Mouse (Mus musculus) liver, embryonic 16.5 days (tissue): Measurements from ENCODE around the gene Krt35. TPM values are rescaled to one million over a fixed set of nuclear protein-coding genes. Genes with fewer than 3 reads are reported as not detected.

Source experiments
- ATAC-seq: fragments of 200-750 bp; cut with Nextera tagmentation; 2 replicates; pipeline ENCODE4 v1.8.0; 2017; ENCODE audit warnings: low read depth, mild to moderate bottlenecking, moderate number of reproducible peaks, moderate library complexity
- H3K27ac ChIP-seq: fragments of 300-500 bp; sonication (generic); 2 replicates; pipeline ENCODE4 v1.5.1; 2014; ENCODE audit warnings: mild to moderate bottlenecking, low read length
- H3K27me3 ChIP-seq: fragments of 300-500 bp; sonication (generic); 2 replicates; pipeline ENCODE4 v1.6.1; 2014; ENCODE audit warnings: low read depth, low read length, mixed read lengths; ENCODE audit not compliant: control insufficient read depth, insufficient read depth
- H3K36me3 ChIP-seq: fragments of 300-500 bp; sonication (generic); 2 replicates; pipeline ENCODE4 v1.6.1; 2014; ENCODE audit warnings: mild to moderate bottlenecking; ENCODE audit not compliant: control insufficient read depth, insufficient read depth
- H3K4me1 ChIP-seq: fragments of 300-500 bp; sonication (generic); 2 replicates; pipeline ENCODE4 v1.6.1; 2014; ENCODE audit warnings: low read depth, low read length, mixed read lengths; ENCODE audit not compliant: control insufficient read depth
- H3K4me2 ChIP-seq: fragments of 300-500 bp; sonication (generic); 2 replicates; pipeline ENCODE4 v1.6.1; 2014; ENCODE audit warnings: low read depth, low read length, mixed read lengths
- H3K4me3 ChIP-seq: fragments of 300-500 bp; sonication (generic); 2 replicates; pipeline ENCODE4 v1.5.1; 2014; ENCODE audit warnings: low read depth, mild to moderate bottlenecking, low read length
- H3K9ac ChIP-seq: fragments of 300-500 bp; sonication (generic); 2 replicates; pipeline ENCODE4 v1.6.1; 2014; ENCODE audit warnings: low read depth, low read length
- H3K9me3 ChIP-seq: fragments of 300-500 bp; sonication (generic); replicated peaks from 2 replicates; pipeline ENCODE4 v1.6.1; 2016; ENCODE audit warnings: low read length; ENCODE audit not compliant: control insufficient read depth
- WGBS: fragments of 180-500 bp; shearing (Covaris S2); extraction: QIAGEN DNeasy Blood & Tissue Kit; methylation state at CpG from one replicate; pipeline ENCODE4 v1.1.7; 2014; ENCODE audit not compliant: insufficient replicate concordance; 5-methylcytosine and 5-hydroxymethylcytosine counted together
- polyA plus RNA-seq: library from polyadenylated mRNA; unstranded; fragments of >200 nt; fragmentation: Nextera tagmentation; extraction: Ambion mirVana; gene quantifications from 2 replicates; pipeline ENCODE4 v1.2.1, GENCODE M21; 2015

Krt35 gene
- polyA plus RNA-seq, 1 experiment from 2014 or later: not detected

DNA sequence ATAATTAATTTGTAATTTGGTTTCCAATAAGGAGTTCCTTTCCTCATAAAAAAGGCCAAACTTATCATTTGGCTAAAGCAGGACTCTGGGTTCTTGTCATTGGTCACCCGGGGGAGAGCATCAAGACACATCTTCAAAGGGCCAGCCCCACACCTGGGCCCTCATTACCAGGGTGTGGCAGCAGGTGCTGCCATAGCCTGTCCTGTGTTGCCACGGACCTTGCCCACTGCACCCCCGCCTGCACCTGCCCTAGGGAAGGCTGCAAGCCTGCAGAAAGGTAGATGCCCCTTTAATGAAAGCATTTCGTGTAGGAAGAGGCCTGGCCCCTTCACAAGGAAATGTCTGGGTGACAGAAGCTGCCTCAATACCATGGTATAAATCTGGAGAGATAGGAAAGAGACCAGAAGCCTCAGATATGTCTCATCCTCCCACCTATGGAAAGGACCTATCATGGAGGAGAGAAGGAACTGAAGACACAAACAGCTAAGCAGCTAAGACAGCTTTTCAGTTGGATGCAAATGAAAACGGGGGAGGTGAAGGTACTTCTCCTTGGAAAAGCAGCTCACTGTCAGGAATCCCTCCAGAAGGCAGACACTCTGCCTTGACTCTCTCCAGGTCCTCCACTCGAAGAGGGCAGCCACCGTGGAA lies 7.5 kb downstream of the Krt35 start:
- no peaks in the 10 kb centered on the region for H3K4me1 ChIP-seq
- H3K36me3 ChIP-seq: no peaks in the 10 kb centered on the region
- no peak overlapping the region for H3K4me2 ChIP-seq
- H3K9ac ChIP-seq: no peak overlapping the region
- H3K27me3 ChIP-seq: no peaks in the 10 kb centered on the region
- H3K27ac ChIP-seq: no peak overlapping the region
- WGBS: 47% methylated on average over 7 of the region's 7 CpGs
- no peak for ATAC-seq
- H3K9me3 ChIP-seq: no peaks in the 10 kb centered on the region
- no peak overlapping the region for H3K4me3 ChIP-seq

DNA sequence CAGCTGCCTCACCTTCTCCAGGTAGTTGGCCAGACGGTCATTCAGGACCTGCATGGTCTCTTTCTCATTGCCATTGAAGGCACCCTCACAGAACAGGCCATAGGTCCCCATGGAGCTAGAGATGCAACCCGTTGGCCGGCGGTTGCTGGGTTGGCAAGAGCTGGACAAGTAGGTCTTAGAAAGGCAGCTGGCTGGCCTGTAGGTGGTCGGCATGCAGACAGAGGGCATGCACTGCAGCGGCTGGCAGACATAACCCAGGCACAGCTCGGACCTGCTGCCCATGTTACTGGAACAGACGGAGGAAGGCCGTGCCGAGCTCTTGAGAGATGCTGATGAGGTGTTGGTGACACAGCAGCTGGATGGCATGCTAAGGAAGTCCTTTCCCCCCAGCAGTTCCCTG lies 8.2 kb downstream of the Krt35 start, which contains the start of gene Krt32:
Gene Krt32 (minus strand): TSS at position 366 of the 400 bp plus-strand sequence.
- no peak for ATAC-seq
- H3K36me3 ChIP-seq: no peaks in the 10 kb centered on the region
- H3K4me1 ChIP-seq: no peaks in the 10 kb centered on the region
- H3K4me3 ChIP-seq: no peak within 1 kb of the TSS
- 76% methylated on average over 10 of the region's 10 CpGs for WGBS
- no peaks in the 10 kb centered on the region for H3K27me3 ChIP-seq
- no peak within 1 kb of the TSS for H3K27ac ChIP-seq
- H3K4me2 ChIP-seq: no peak within 1 kb of the TSS
- no peaks in the 10 kb centered on the region for H3K9me3 ChIP-seq
- H3K9ac ChIP-seq: no peak within 1 kb of the TSS

- Histone ChIP-seq H3K4me2 (no peak overlapping the region), H3K27ac (no peak overlapping the region)
- no peak for ATAC-seq
Measured at GRCm38 (mm10) chr11:100073873-100074272, 22.2 kb downstream of the Krt35 start.

DNA sequence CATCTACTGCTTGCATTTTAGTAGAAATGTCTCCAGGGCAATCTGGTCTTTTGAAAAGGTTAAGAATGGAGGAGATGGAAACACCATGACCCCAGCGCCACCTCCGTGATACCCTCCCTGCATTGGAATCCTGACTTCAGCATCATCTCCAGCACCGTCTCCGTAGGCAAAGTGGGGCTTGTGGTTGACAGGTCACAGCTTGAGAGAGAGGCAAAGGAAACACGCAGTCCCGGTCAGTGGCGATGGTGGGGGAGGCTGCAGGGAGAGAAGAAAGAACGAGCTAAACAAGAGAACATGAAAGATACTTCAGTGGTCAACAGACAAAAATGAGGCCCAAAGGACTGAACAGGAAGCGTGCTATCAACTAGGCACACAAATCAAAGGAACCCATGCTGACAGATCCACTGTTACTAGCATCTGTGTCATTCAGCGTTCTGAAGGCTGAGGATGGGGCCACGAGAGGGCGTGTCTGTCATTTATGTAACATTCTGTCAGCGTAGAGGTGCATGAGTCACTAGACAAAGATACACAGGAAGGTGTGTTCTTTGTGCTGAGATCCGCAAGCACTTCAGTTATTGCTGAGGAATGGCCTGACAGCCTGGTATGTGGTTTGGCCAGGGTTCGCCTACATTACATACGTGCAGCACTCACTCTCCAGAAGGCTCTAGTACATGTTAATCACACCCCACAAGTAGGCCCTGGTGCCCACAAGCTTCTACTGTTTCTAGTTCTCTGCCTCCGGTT lies 28.6 kb downstream of the Krt35 start:
- ATAC-seq: no peak
- no peaks in the 10 kb centered on the region for H3K9me3 ChIP-seq
- no peak overlapping the region for H3K4me3 ChIP-seq
- H3K4me2 ChIP-seq: no peak overlapping the region
- no peaks in the 10 kb centered on the region for H3K36me3 ChIP-seq
- H3K27me3 ChIP-seq: no peaks in the 10 kb centered on the region
- WGBS: 63% methylated on average over 17 of the region's 17 CpGs
- H3K9ac ChIP-seq: no peak overlapping the region
- H3K4me1 ChIP-seq: no peaks in the 10 kb centered on the region
- H3K27ac ChIP-seq: no peak overlapping the region

More at GRCm38 (mm10) chr11:100073873-100074272, 22.2 kb downstream of the Krt35 start:
- WGBS: 21% methylated on average over 1 of the region's 1 CpGs
- Histone ChIP-seq H3K9ac (no peak overlapping the region), H3K4me1 (no peaks in the 10 kb centered on the region), H3K27me3 (no peaks in the 10 kb centered on the region), H3K36me3 (no peaks in the 10 kb centered on the region), H3K9me3 (no peaks in the 10 kb centered on the region), H3K4me3 (no peak overlapping the region)

- no peak for ATAC-seq
- H3K27ac ChIP-seq: no peak overlapping the region
Measured at GRCm38 (mm10) chr11:100066236-100067010, 29.6 kb downstream of the Krt35 start.

DNA sequence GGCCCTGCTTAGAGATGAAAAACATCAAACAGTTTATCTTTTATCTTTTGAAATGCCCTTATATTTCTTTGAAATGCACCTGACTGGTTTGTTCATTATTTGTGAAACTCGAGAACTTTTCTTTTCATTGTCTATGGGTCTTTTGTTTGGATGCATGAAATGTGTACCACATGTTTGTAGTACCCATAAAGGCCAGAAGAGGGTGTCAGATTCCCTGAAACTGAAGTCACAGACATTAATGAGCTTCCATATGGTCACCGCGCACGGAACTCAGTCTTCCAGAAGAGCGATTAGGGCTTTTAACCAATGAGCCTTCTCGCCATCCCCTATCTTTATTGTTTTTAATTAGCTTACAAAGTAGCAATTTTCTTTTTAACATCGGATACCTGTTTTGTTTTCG lies 37.2 kb downstream of the Krt35 start:
- no peaks in the 10 kb centered on the region for H3K36me3 ChIP-seq
- H3K9ac ChIP-seq: no peak overlapping the region
- H3K27me3 ChIP-seq: no peaks in the 10 kb centered on the region
- no peak overlapping the region for H3K4me2 ChIP-seq
- no peak for ATAC-seq
- no peaks in the 10 kb centered on the region for H3K4me1 ChIP-seq
- no peak overlapping the region for H3K4me3 ChIP-seq
- no peaks in the 10 kb centered on the region for H3K9me3 ChIP-seq
- WGBS: 63% methylated on average over 8 of the region's 8 CpGs
- H3K27ac ChIP-seq: no peak overlapping the region

More at GRCm38 (mm10) chr11:100066236-100067010, 29.6 kb downstream of the Krt35 start:
- Histone ChIP-seq H3K4me3 (no peak overlapping the region), H3K4me2 (no peak overlapping the region), H3K4me1 (no peaks in the 10 kb centered on the region), H3K9ac (no peak overlapping the region), H3K36me3 (no peaks in the 10 kb centered on the region), H3K9me3 (no peaks in the 10 kb centered on the region), H3K27me3 (no peaks in the 10 kb centered on the region)
- WGBS: 58% methylated on average over 12 of the region's 12 CpGs

DNA sequence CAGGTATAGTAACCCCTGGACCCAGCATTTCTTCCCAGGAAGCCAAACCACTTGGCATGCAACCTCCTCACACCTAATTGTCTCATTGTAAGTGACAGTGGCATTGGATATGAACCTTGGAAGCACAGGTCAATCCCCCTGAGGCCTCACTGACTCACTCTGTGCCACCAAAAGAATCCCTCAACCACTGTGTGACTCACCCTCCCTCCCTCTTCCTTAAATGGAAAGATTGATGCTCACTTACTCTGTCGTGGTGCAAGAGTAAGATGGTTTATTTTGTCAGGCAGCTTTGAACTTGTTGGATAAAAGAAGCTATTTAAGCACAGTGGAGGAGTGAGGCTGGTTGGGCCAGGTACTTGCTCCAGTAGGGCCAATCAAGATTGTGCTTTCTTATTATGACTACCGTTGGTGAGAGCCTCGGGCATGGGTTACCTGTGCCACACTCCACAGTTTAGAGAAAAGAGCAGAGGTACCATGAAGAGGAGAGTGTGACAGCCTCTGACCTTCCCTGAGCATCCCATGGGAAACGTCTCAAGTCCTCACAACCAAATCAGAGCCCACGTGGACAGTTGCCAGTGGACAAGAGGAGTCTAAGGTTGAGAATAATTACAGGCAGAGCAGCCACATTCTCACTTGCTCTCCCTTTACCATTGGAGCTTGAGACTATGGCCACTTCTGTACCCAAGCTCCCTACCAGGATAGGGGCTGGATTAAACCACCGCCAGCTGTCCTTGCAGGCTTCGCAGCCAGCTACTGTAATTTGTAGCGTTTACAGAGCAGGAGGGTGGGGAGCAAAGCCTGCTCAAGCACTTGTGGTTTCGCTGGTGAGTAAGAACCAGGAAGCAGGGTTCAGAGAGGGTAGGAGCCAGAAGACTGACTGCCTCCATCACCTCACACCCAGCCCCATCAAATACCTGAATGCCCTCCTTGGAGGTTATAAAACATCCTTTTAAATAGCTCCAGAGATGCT lies 40.1 kb downstream of the Krt35 start:
- WGBS: 42% methylated on average over 9 of the region's 9 CpGs

DNA sequence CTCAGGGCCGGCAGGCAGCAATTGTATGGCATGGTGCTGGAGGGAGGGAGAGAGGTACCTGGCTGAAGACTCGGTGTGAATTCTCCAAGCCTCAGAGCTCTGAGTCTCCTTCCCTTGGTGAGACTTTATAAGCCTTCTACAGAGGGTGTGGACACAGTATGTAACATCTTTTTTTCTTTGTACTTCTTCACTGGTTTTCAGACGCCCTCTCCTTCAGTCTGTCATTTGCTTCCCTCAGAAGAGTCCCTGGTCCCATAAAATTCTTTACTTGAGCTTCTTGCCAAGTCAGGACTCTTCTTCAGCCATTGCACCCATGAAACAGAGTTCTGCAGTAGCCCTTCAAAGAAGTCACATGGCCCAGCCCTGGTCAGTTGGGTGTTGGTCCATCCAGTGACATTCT lies 45.6 kb downstream of the Krt35 start, which contains the start of gene Krt31:
Gene Krt31 (minus strand): TSS at position 101 of the 400 bp plus-strand sequence.
- Histone ChIP-seq H3K27ac (no peak within 1 kb of the TSS), H3K9ac (no peak within 1 kb of the TSS), H3K4me1 (no peaks in the 10 kb centered on the region), H3K4me2 (no peak within 1 kb of the TSS), H3K36me3 (no peaks in the 10 kb centered on the region), H3K4me3 (no peak within 1 kb of the TSS), H3K27me3 (no peaks in the 10 kb centered on the region), H3K9me3 (no peaks in the 10 kb centered on the region)
- ATAC-seq: no peak
- WGBS: 72% methylated on average over 3 of the region's 3 CpGs

More for the DNA sequence above, 40.1 kb downstream of the Krt35 start:
- Histone ChIP-seq H3K4me2 (no peak overlapping the region), H3K4me3 (no peak overlapping the region), H3K27ac (no peak overlapping the region), H3K9me3 (no peaks in the 10 kb centered on the region), H3K27me3 (no peaks in the 10 kb centered on the region), H3K9ac (no peak overlapping the region), H3K36me3 (no peaks in the 10 kb centered on the region), H3K4me1 (no peaks in the 10 kb centered on the region)
- no peak for ATAC-seq
